Mouse (Mus musculus) kidney, adult 2 months (tissue): ENCODE measurements around the gene M1ap. TPM values are rescaled to one million over a fixed set of nuclear protein-coding genes. Genes with fewer than 3 reads are reported as not detected.

Experiments used
- DNase-seq: peaks from one replicate; pipeline ENCODE4 v3.0.0; 2021
- H3K27ac ChIP-seq: fragments of 200-500 bp; 2 replicates; pipeline ENCODE4 v1.5.1; 2012; ENCODE audit warnings: low read depth, low read length, control low read depth, inconsistent platforms; ENCODE audit not compliant: insufficient read depth
- H3K27me3 ChIP-seq: fragments of 200-500 bp; replicated peaks from 2 replicates; pipeline ENCODE4 v1.6.1; 2012; ENCODE audit warnings: mild to moderate bottlenecking, moderate library complexity, low read length, inconsistent platforms; ENCODE audit not compliant: control insufficient read depth, insufficient read depth
- H3K36me3 ChIP-seq: fragments of 200-500 bp; 2 replicates; pipeline ENCODE4 v1.6.1; 2012; ENCODE audit warnings: mild to moderate bottlenecking, moderate library complexity, low read length, inconsistent platforms; ENCODE audit not compliant: control insufficient read depth, insufficient read depth
- H3K4me1 ChIP-seq: fragments of 200-500 bp; 2 replicates; pipeline ENCODE4 v1.6.1; 2011; ENCODE audit warnings: low read length; ENCODE audit not compliant: control insufficient read depth, insufficient read depth
- H3K4me3 ChIP-seq: fragments of 200-500 bp; 2 replicates; pipeline ENCODE4 v1.5.1; 2011; ENCODE audit warnings: mild to moderate bottlenecking, low read depth, low read length, control low read depth; ENCODE audit not compliant: insufficient read depth
- CTCF ChIP-seq: fragments of 200-500 bp; conservative IDR thresholded peaks from 2 replicates; pipeline ENCODE4 v1.5.1; 2011; ENCODE audit warnings: low read depth, mild to moderate bottlenecking, control low read depth, low read length, moderate library complexity, mixed read lengths; ENCODE audit not compliant: insufficient read depth, insufficient read length
- POLR2A ChIP-seq: fragments of 200-500 bp; IDR thresholded peaks from one replicate; pipeline ENCODE4 v1.6.1; 2011; ENCODE audit warnings: low read depth, low read length, control low read depth
- WGBS: fragments of 180-500 bp; shearing (Covaris S2); methylation state at CpG from one replicate; pipeline ENCODE4 v1.1.7; 2018; 5-methylcytosine and 5-hydroxymethylcytosine counted together
- polyA plus RNA-seq: library from polyadenylated mRNA; depleted of rRNA; stranded (reverse); fragments of >200 nt; gene quantifications from 2 replicates; pipeline ENCODE4 v1.2.3, GENCODE M21; 2012

The M1ap gene
- polyA plus RNA-seq, 1 experiment: 0.16 TPM

GRCm38 (mm10) chr6:82999986-83000385 is 53.3 kb downstream of the M1ap start:
- no peaks in the 10 kb centered on the region for H3K27me3 ChIP-seq
- no peak overlapping the region for H3K4me3 ChIP-seq
- 71% methylated on average over 8 of the region's 8 CpGs for WGBS
- no peak for DNase-seq
- H3K27ac ChIP-seq: no peak overlapping the region
- TF ChIP-seq CTCF: no peak
- no peak for TF ChIP-seq POLR2A
- H3K36me3 ChIP-seq: no peaks in the 10 kb centered on the region
- H3K4me1 ChIP-seq: no peaks in the 10 kb centered on the region

- H3K4me1 ChIP-seq: no peaks in the 10 kb centered on the region
- no peaks in the 10 kb centered on the region for H3K36me3 ChIP-seq
- no peak overlapping the region for H3K4me3 ChIP-seq
- no peak for DNase-seq
- no peak overlapping the region for H3K27ac ChIP-seq
- WGBS: 95% methylated on average over 1 of the region's 1 CpGs
- TF ChIP-seq POLR2A (no peak), CTCF (no peak)
- H3K27me3 ChIP-seq: no peaks in the 10 kb centered on the region
Measured at GRCm38 (mm10) chr6:83003082-83003481, 56.4 kb downstream of the M1ap start.

- TF ChIP-seq CTCF (no peak), POLR2A (no peak)
- Histone ChIP-seq H3K4me3 (no peak overlapping the region), H3K27ac (no peak overlapping the region), H3K4me1 (no peaks in the 10 kb centered on the region), H3K36me3 (no peaks in the 10 kb centered on the region), H3K27me3 (no peaks in the 10 kb centered on the region)
- no peak for DNase-seq
- WGBS: 94% methylated on average over 5 of the region's 5 CpGs
Measured at GRCm38 (mm10) chr6:83003850-83004249, 57.1 kb downstream of the M1ap start.

GRCm38 (mm10) chr6:83004309-83004708 is 57.6 kb downstream of the M1ap start:
- TF ChIP-seq CTCF (no peak), POLR2A (no peak)
- H3K27ac ChIP-seq: no peak overlapping the region

GRCm38 (mm10) chr6:83004872-83005271 is 58.2 kb downstream of the M1ap start:
- WGBS: 48% methylated on average over 7 of the region's 7 CpGs
- Histone ChIP-seq H3K27ac (no peak overlapping the region), H3K36me3 (no peaks in the 10 kb centered on the region), H3K27me3 (no peaks in the 10 kb centered on the region), H3K4me3 (no peak overlapping the region), H3K4me1 (no peaks in the 10 kb centered on the region)
- TF ChIP-seq CTCF (no peak), POLR2A (no peak)
- peak; percentile 51 for DNase-seq

More at GRCm38 (mm10) chr6:83004309-83004708, 57.6 kb downstream of the M1ap start:
- Histone ChIP-seq H3K27me3 (no peaks in the 10 kb centered on the region), H3K36me3 (no peaks in the 10 kb centered on the region), H3K4me1 (no peaks in the 10 kb centered on the region), H3K4me3 (no peak overlapping the region)
- WGBS: 79% methylated on average over 2 of the region's 2 CpGs
- DNase-seq: no peak

GRCm38 (mm10) chr6:83005444-83006011 is 58.8 kb downstream of the M1ap start:
- Histone ChIP-seq H3K4me1 (no peaks in the 10 kb centered on the region), H3K27me3 (no peaks in the 10 kb centered on the region), H3K4me3 (no peak overlapping the region), H3K27ac (no peak overlapping the region), H3K36me3 (no peaks in the 10 kb centered on the region)
- no peak for TF ChIP-seq POLR2A
- no peak for TF ChIP-seq CTCF
- DNase-seq: no peak
- WGBS: 80% methylated on average over 10 of the region's 10 CpGs

- Histone ChIP-seq H3K27ac (no peak overlapping the region), H3K4me1 (no peaks in the 10 kb centered on the region), H3K36me3 (no peaks in the 10 kb centered on the region), H3K4me3 (no peak overlapping the region), H3K27me3 (no peaks in the 10 kb centered on the region)
- no peak for DNase-seq
- TF ChIP-seq CTCF (no peak), POLR2A (no peak)
- WGBS: 83% methylated on average over 6 of the region's 6 CpGs
Measured at GRCm38 (mm10) chr6:83006114-83006513, 59.4 kb downstream of the M1ap start.

- DNase-seq: peak; percentile 6
- TF ChIP-seq POLR2A (no peak), CTCF (no peak)
- Histone ChIP-seq H3K27ac (no peak overlapping the region), H3K27me3 (no peaks in the 10 kb centered on the region), H3K36me3 (no peaks in the 10 kb centered on the region), H3K4me1 (no peaks in the 10 kb centered on the region), H3K4me3 (no peak overlapping the region)
- WGBS: 45% methylated on average over 3 of the region's 3 CpGs
Measured at GRCm38 (mm10) chr6:83008659-83009058, 62.0 kb downstream of the M1ap start.
